In the genomic region with DNA sequence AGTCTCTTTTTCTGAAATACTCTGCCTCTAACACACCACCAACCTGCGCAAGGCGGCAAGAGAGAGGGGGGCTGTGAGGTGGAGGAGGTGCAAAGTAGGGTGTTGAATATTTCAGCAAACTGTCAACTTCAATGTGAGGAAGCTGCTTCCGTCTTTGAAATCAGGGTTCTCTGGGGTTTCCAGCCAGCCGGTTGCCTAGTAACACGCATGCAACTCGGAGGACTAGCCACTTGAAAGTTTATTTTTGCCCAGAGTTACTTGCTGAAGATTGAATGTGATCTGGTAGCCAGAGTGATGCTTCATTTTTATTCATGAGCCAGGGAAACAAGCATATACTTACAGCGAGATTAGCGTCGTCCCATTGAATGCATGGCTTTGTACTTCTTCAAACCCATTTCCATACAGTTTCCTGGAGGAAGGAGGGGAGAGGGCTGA, we compare ENCODE assay signal across 9 mouse cellular contexts. TPM values are rescaled to one million over a fixed set of nuclear protein-coding genes. Genes with fewer than 3 reads are reported as not detected.
A peak's percentile ranks its signal among the peaks of the same experiment; 100 is the strongest.
DNase-seq lines count a peak whose midpoint lies in the region; ATAC-seq and TF ChIP-seq lines count a peak whose summit lies in the region.
"Had no signal": no experiment of that assay in that cellular context is flagged by ENCODE, and none has a peak within 500 bp of the region (broad histone marks: within the 10 kb centered on the region; RNA-seq: fewer than 3 reads in every experiment).

No protein-coding gene starts in this region.

- WGBS in heart, embryonic 14.5 days, result 10% methylated on average over 9 of the region's 9 CpGs
- 10% methylated on average over 9 of the region's 9 CpGs for WGBS in neural tube, embryonic 13.5 days

- H3K9me3 ChIP-seq in heart, embryonic 14.5 days (ENCODE audit: control insufficient read depth, low read length), result no peaks in the 10 kb centered on the region
- no peaks in the 10 kb centered on the region for H3K9me3 ChIP-seq in neural tube, embryonic 13.5 days

- H3K9ac ChIP-seq in heart, embryonic 14.5 days (ENCODE audit: low read length), result no peak overlapping the region
- no peak overlapping the region for H3K9ac ChIP-seq in neural tube, embryonic 13.5 days

- DNase-seq in heart, postnatal 25 days (ENCODE audit: low spot score), result no peak
- DNase-seq in brain, embryonic 14.5 days (ENCODE audit: low read depth), result peak; percentile 94
- DNase-seq in induced T-regulatory cell, adult 2 months (ENCODE audit: low read depth), result peak; percentile 45
- DNase-seq in ovary, postnatal 36 days (ENCODE audit: low spot score), result no peak
- no peak for DNase-seq in yolk sac, embryonic 10.5 days (ENCODE audit: low spot score)
- DNase-seq in adrenal gland, postnatal 25 days, result no peak

- no peaks in the 10 kb centered on the region for H3K36me3 ChIP-seq in heart, embryonic 14.5 days (ENCODE audit: control insufficient read depth, insufficient read depth, low read length)
- no peaks in the 10 kb centered on the region for H3K36me3 ChIP-seq in neural tube, embryonic 13.5 days

- H3K27me3 ChIP-seq in heart, embryonic 14.5 days (ENCODE audit: control insufficient read depth, insufficient read depth, low read length), result no peaks in the 10 kb centered on the region
- no peaks in the 10 kb centered on the region for H3K27me3 ChIP-seq in neural tube, embryonic 13.5 days

- intact Hi-C loops in heart, postnatal 25 days (cut with DNase I), result no loop called here

- TF ChIP-seq CTCF in brain, embryonic 14.5 days (IDR thresholded peaks at IDR 0.05; ENCODE audit: borderline replicate concordance, extremely low read depth, insufficient read depth, insufficient read length), result no peak

- TF ChIP-seq POLR2A in brain, embryonic 14.5 days (IDR thresholded peaks at IDR 0.05; ENCODE audit: borderline replicate concordance, extremely low read depth, insufficient read depth, insufficient read length, poor library complexity, severe bottlenecking), result no peak

- H3K27ac ChIP-seq in heart, embryonic 14.5 days (replicated peaks in 1 of 2; ENCODE audit: control insufficient read depth in 1 of 2, insufficient read depth in 1 of 2, low read depth in 2 of 2, low read length in 2 of 2), result no peak overlapping the region
- H3K27ac ChIP-seq in neural tube, embryonic 13.5 days (replicated peaks), result 0 out of 2 replicates have a peak overlapping the region, but pooled peaks have one; percentile 52
- H3K27ac ChIP-seq: left cerebral cortex, adult 2 months had no signal

- peak overlapping the region; percentile 1; the same call in 1 of the 2 replicates for H3K4me2 ChIP-seq in heart, embryonic 14.5 days (ENCODE audit: low read length)
- H3K4me2 ChIP-seq in neural tube, embryonic 13.5 days, result 0 out of 2 replicates have a peak overlapping the region, but pooled peaks have one; percentile 7

- no peak overlapping the region for H3K4me3 ChIP-seq in heart, embryonic 14.5 days (ENCODE audit: control insufficient read depth in 1 of 2, insufficient read depth in 1 of 2, low read depth in 1 of 2, low read length in 2 of 2)
- no peak overlapping the region for H3K4me3 ChIP-seq in neural tube, embryonic 13.5 days
- H3K4me3 ChIP-seq: left cerebral cortex, adult 2 months had no signal

- no peak for ATAC-seq in heart, embryonic 14.5 days (ENCODE audit: insufficient number of reproducible peaks, insufficient read depth, low FRiP score, low read depth)
- ATAC-seq in neural tube, embryonic 13.5 days (ENCODE audit: low read depth), result peak; percentile 19; the same call in 1 of the 2 replicates

- H3K4me1 ChIP-seq in heart, embryonic 14.5 days (ENCODE audit: control insufficient read depth in 2 of 2, insufficient read depth in 2 of 2, low read length in 2 of 2), result peaks cover 5% of the 10 kb centered on the region in 2 experiments; a peak in 1 of 4 replicates
- peaks cover 56% of the 10 kb centered on the region for H3K4me1 ChIP-seq in neural tube, embryonic 13.5 days (replicated peaks)

RNA-seq across cellular contexts. Expression of a gene that starts 33.8 kb away (rescaled TPM):
- not detected in 2 replicates for polyA plus RNA-seq in heart, embryonic 14.5 days (2014; fragmentation: Nextera tagmentation; extraction: Ambion mirVana)
- total RNA-seq in heart, postnatal 25 days (2021), result under 1 TPM in 1 of 2 experiments, not detected in 1; 0.17 TPM
- 0.59 and 1.2 TPM in 2 replicates for polyA plus RNA-seq in brain, embryonic 14.5 days (2012; rRNA removed)
- 1.5 and 2.2 TPM in 2 replicates for polyA plus RNA-seq in neural tube, embryonic 13.5 days (2015; fragmentation: Nextera tagmentation; extraction: Ambion mirVana)
- total RNA-seq in adrenal gland, postnatal 25 days (2021), result not detected in 2 replicates

Comparison
In these comparisons a context has a peak if more than half of its experiments do, and no peak if none do; other contexts are left out.
1. DNase-seq: peak in brain, embryonic 14.5 days (single experiment) and induced T-regulatory cell, adult 2 months (single experiment); none in heart, postnatal 25 days (single experiment), ovary, postnatal 36 days (single experiment), yolk sac, embryonic 10.5 days (single experiment) and adrenal gland, postnatal 25 days (single experiment).